Mouse (Mus musculus): Measurements from ENCODE around the gene Tedc2. TPM values are rescaled to one million over a fixed set of nuclear protein-coding genes. Genes with fewer than 3 reads are reported as not detected.

Tedc2 gene
- total and polyA plus RNA-seq, 3 experiments, result 22.6 to 24.6 TPM; not detected in 1

GRCm38 (mm10) chr17:24199741-24200140, 20.9 kb downstream of the Tedc2 start:
- TF ChIP-seq CTCF (IDR thresholded peaks at IDR 0.05 in 2 of 3, conservative IDR thresholded peaks at IDR 0.05 in 1 of 3; ENCODE audit: control insufficient read depth in 1 of 3, insufficient read depth in 1 of 3, low read depth in 2 of 3, low read length in 3 of 3, poor library complexity in 1 of 3, severe bottlenecking in 1 of 3) (no peak), MYC (IDR thresholded peaks at IDR 0.05; ENCODE audit: low read depth, low read length) (0 out of 2 replicates have a peak, but pooled peaks have one; percentile 4)
- Histone ChIP-seq H3K79me2 (ENCODE audit: control insufficient read depth, insufficient read depth, low read length, poor library complexity) (peaks cover 38% of the 10 kb centered on the region), H3K4me3 (ENCODE audit: control insufficient read depth in 1 of 2, insufficient read depth in 1 of 2, low read depth in 2 of 2, low read length in 2 of 2) (no peak overlapping the region), H3K36me3 (ENCODE audit: control insufficient read depth in 1 of 2, insufficient read depth in 2 of 2, low read length in 2 of 2) (peaks cover 4 to 37% of the 10 kb centered on the region in 2 experiments; a peak in 3 of 4 replicates), H3K27ac (ENCODE audit: control insufficient read depth, low read depth, low read length) (peak overlapping the region; percentile 51), H3K9ac (ENCODE audit: control insufficient read depth, low read depth, low read length, poor library complexity, severe bottlenecking) (0 out of 2 replicates have a peak overlapping the region, but pooled peaks have one; percentile 3), H3K4me1 (ENCODE audit: control insufficient read depth in 1 of 2, insufficient read depth in 2 of 2, low read length in 2 of 2) (peaks cover 11 to 53% of the 10 kb centered on the region in 2 experiments), H3K9me3 (replicated peaks; ENCODE audit: insufficient read depth, low read length) (no peaks in the 10 kb centered on the region), H3K27me3 (ENCODE audit: control insufficient read depth in 1 of 2, insufficient read depth in 2 of 2, low read length in 2 of 2) (no peaks in the 10 kb centered on the region)
- no peak for DNase-seq (ENCODE audit: low read depth, low spot score)

GRCm38 (mm10) chr17:24199252-24199651, 21.4 kb downstream of the Tedc2 start:
- H3K27me3 ChIP-seq (ENCODE audit: control insufficient read depth in 1 of 2, insufficient read depth in 2 of 2, low read length in 2 of 2), result no peaks in the 10 kb centered on the region
- peak overlapping the region; percentile 21 for H3K9ac ChIP-seq (ENCODE audit: control insufficient read depth, low read depth, low read length, poor library complexity, severe bottlenecking)
- H3K79me2 ChIP-seq (ENCODE audit: control insufficient read depth, insufficient read depth, low read length, poor library complexity), result peaks cover 33% of the 10 kb centered on the region
- peak; percentile 82 for TF ChIP-seq TAL1 (IDR thresholded peaks at IDR 0.05; ENCODE audit: low read length)
- TF ChIP-seq MYB (IDR thresholded peaks at IDR 0.05; ENCODE audit: low read depth, low read length), result no peak
- TF ChIP-seq BHLHE40 (IDR thresholded peaks at IDR 0.05; ENCODE audit: borderline replicate concordance, low read depth, low read length), result peak; percentile 55; the same call in 1 of the 2 replicates
- peak; percentile 41; the same call in 1 of the 2 replicates for TF ChIP-seq TBP (IDR thresholded peaks at IDR 0.05; ENCODE audit: low read depth, low read length)
- 0 out of 2 replicates have a peak, but pooled peaks have one; percentile 30 for TF ChIP-seq SIN3A (IDR thresholded peaks at IDR 0.05; ENCODE audit: low read length)
- TF ChIP-seq ZNF384 (IDR thresholded peaks at IDR 0.05; ENCODE audit: low read depth, low read length), result no peak
- no peak for TF ChIP-seq SMC3 (IDR thresholded peaks at IDR 0.05; ENCODE audit: low read depth, low read length)
- TF ChIP-seq TCF12 (IDR thresholded peaks at IDR 0.05; ENCODE audit: low read depth, low read length), result peak; percentile 67
- TF ChIP-seq ZMIZ1 (IDR thresholded peaks at IDR 0.05; ENCODE audit: low read depth, low read length), result no peak
- TF ChIP-seq USF2 (IDR thresholded peaks at IDR 0.05; ENCODE audit: borderline replicate concordance in 1 of 2, insufficient read depth in 1 of 2, low read depth in 1 of 2, low read length in 2 of 2), result no peak
- TF ChIP-seq ETS1 (IDR thresholded peaks at IDR 0.05; ENCODE audit: low read depth, low read length), result 0 out of 2 replicates have a peak, but pooled peaks have one; percentile 41
- TF ChIP-seq RCOR1 (IDR thresholded peaks at IDR 0.05; ENCODE audit: low read depth, low read length), result peak; percentile 72
- TF ChIP-seq MYC (IDR thresholded peaks at IDR 0.05; ENCODE audit: low read depth, low read length), result 0 out of 2 replicates have a peak, but pooled peaks have one; percentile 13
- peak; percentile 70 for TF ChIP-seq GATA1 (IDR thresholded peaks at IDR 0.05; ENCODE audit: low read depth, low read length)
- TF ChIP-seq EP300 (IDR thresholded peaks at IDR 0.05; ENCODE audit: low read depth in 1 of 2, low read length in 2 of 2), result peak; percentile 67 to 78
- no peak for TF ChIP-seq MXI1 (IDR thresholded peaks at IDR 0.05; ENCODE audit: low read depth, low read length)
- peak overlapping the region; percentile 10 for H3K27ac ChIP-seq (ENCODE audit: control insufficient read depth, low read depth, low read length)
- DNase-seq (ENCODE audit: low read depth, low spot score), result peak; percentile 75
- H3K4me3 ChIP-seq (ENCODE audit: control insufficient read depth in 1 of 2, insufficient read depth in 1 of 2, low read depth in 2 of 2, low read length in 2 of 2), result no peak overlapping the region
- H3K9me3 ChIP-seq (replicated peaks; ENCODE audit: insufficient read depth, low read length), result no peaks in the 10 kb centered on the region
- H3K36me3 ChIP-seq (ENCODE audit: control insufficient read depth in 1 of 2, insufficient read depth in 2 of 2, low read length in 2 of 2), result peaks cover 4 to 34% of the 10 kb centered on the region in 2 experiments; a peak in 3 of 4 replicates
- peaks cover 11 to 48% of the 10 kb centered on the region in 2 experiments for H3K4me1 ChIP-seq (ENCODE audit: control insufficient read depth in 1 of 2, insufficient read depth in 2 of 2, low read length in 2 of 2)

Data from MEL (cell line).